Comparison of ENCODE assay signal across 33 mouse cellular contexts in the genomic region with DNA sequence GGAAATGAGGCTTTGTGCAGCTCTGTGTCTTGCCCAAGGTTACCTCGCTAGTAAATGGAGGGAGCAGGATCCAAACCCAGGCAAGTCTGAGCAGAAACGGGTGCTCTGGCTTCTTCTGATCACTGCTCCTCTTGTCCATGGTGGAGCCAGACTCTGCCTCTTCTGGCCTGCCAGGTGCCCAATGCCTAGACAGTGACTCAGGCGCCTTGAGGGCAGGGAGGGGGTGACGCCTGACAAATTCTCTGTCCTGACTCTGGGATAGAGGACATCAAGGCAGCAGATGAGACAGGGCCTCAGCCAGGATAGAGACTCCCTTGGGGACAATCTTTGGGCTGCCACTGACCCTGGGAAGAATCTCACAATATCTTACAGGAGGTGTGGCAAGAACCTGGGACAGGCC. TPM values are rescaled to one million over a fixed set of nuclear protein-coding genes. Genes with fewer than 3 reads are reported as not detected.
A peak's percentile ranks its signal among the peaks of the same experiment; 100 is the strongest.
DNase-seq lines count a peak whose midpoint lies in the region; ATAC-seq lines count a peak whose summit lies in the region.
"Had no signal": no experiment of that assay in that cellular context is flagged by ENCODE, and none has a peak within 500 bp of the region (broad histone marks: within the 10 kb centered on the region; RNA-seq: fewer than 3 reads in every experiment).

No protein-coding gene starts in this region.

- H3K4me2 ChIP-seq in liver, embryonic 13.5 days, result no peak overlapping the region
- H3K4me2 ChIP-seq in stomach, embryonic 16.5 days (ENCODE audit: low read depth, low read length), result no peak overlapping the region
- H3K4me2 ChIP-seq in heart, embryonic 12.5 days, result no peak overlapping the region
- H3K4me2 ChIP-seq: heart, embryonic 13.5 days; hindbrain, embryonic 15.5 days; kidney, embryonic 15.5 days; limb, embryonic 13.5 days; midbrain, embryonic 11.5 days; neural tube, embryonic 13.5 days had no signal

- H3K27me3 ChIP-seq in megakaryocyte, embryonic 14.5 days (replicated peaks), result no peaks in the 10 kb centered on the region
- no peaks in the 10 kb centered on the region for H3K27me3 ChIP-seq in liver, embryonic 13.5 days
- no peaks in the 10 kb centered on the region for H3K27me3 ChIP-seq in stomach, embryonic 16.5 days (ENCODE audit: control insufficient read depth, insufficient read depth, low read length)
- H3K27me3 ChIP-seq in heart, embryonic 12.5 days (replicated peaks), result no peaks in the 10 kb centered on the region; the same call in 1 of the 2 replicates
- H3K27me3 ChIP-seq: heart, embryonic 13.5 days had no signal

- peaks cover 97% of the 10 kb centered on the region for H3K4me1 ChIP-seq in megakaryocyte, embryonic 14.5 days
- peaks cover 75% of the 10 kb centered on the region for H3K4me1 ChIP-seq in liver, embryonic 13.5 days (replicated peaks)
- H3K4me1 ChIP-seq in stomach, embryonic 16.5 days (ENCODE audit: control insufficient read depth, insufficient read depth, low read length), result peaks cover 4% of the 10 kb centered on the region
- H3K4me1 ChIP-seq in heart, embryonic 12.5 days (replicated peaks), result peaks cover 14% of the 10 kb centered on the region

- peak; percentile 10 for DNase-seq in cerebellum, adult 9-11 months
- DNase-seq in cerebellum, adult 9-10 months, result no peak
- DNase-seq in liver, embryonic 13.5 days, result no peak
- DNase-seq in heart, adult 9 months (ENCODE audit: low spot score in 2 of 2), result no peak
- DNase-seq: adrenal gland, postnatal 25 days; cerebellum, postnatal 14 days; gastrocnemius, postnatal 14 days; heart, postnatal 10 days; kidney, adult 18-20 months; kidney, postnatal 25 days; lung, adult 2 months; lung, postnatal 10 days had no signal

- H3K27ac ChIP-seq in liver, embryonic 13.5 days, result peak overlapping the region; percentile 66
- peak overlapping the region; percentile 53 for H3K27ac ChIP-seq in stomach, embryonic 16.5 days (ENCODE audit: low read length)
- H3K27ac ChIP-seq in heart, embryonic 12.5 days (ENCODE audit: poor library complexity, severe bottlenecking), result no peak overlapping the region
- H3K27ac ChIP-seq: heart, embryonic 13.5 days; hindbrain, embryonic 15.5 days; kidney, embryonic 15.5 days; left cerebral cortex, adult 2 months; limb, embryonic 13.5 days; macrophage; neural tube, embryonic 13.5 days had no signal

- no peaks in the 10 kb centered on the region for H3K9me3 ChIP-seq in megakaryocyte, embryonic 14.5 days
- no peaks in the 10 kb centered on the region for H3K9me3 ChIP-seq in liver, embryonic 13.5 days (replicated peaks)
- no peaks in the 10 kb centered on the region for H3K9me3 ChIP-seq in stomach, embryonic 16.5 days (replicated peaks; ENCODE audit: control insufficient read depth, low read length)
- no peaks in the 10 kb centered on the region for H3K9me3 ChIP-seq in heart, embryonic 12.5 days (replicated peaks)
- H3K9me3 ChIP-seq: heart, embryonic 13.5 days; hindbrain, embryonic 15.5 days; kidney, embryonic 15.5 days; limb, embryonic 13.5 days; neural tube, embryonic 13.5 days had no signal

- 59% methylated on average over 4 of the region's 4 CpGs for WGBS in liver, embryonic 13.5 days (ENCODE audit: insufficient replicate concordance)
- WGBS in stomach, embryonic 16.5 days, result 75% methylated on average over 4 of the region's 4 CpGs
- WGBS in heart, embryonic 12.5 days, result 61% methylated on average over 4 of the region's 4 CpGs

- peak overlapping the region; percentile 26 for H3K4me3 ChIP-seq in megakaryocyte, embryonic 14.5 days (replicated peaks)
- H3K4me3 ChIP-seq in liver, embryonic 13.5 days (replicated peaks), result no peak overlapping the region
- H3K4me3 ChIP-seq in stomach, embryonic 16.5 days (replicated peaks; ENCODE audit: low read length), result no peak overlapping the region
- no peak overlapping the region for H3K4me3 ChIP-seq in heart, embryonic 12.5 days
- H3K4me3 ChIP-seq: heart, embryonic 13.5 days; hindbrain, embryonic 15.5 days; kidney, embryonic 15.5 days; left cerebral cortex, adult 2 months; limb, embryonic 13.5 days; neural tube, embryonic 13.5 days had no signal

- H3K36me3 ChIP-seq in megakaryocyte, embryonic 14.5 days (replicated peaks; ENCODE audit: low read length), result peaks cover 2% of the 10 kb centered on the region
- no peaks in the 10 kb centered on the region for H3K36me3 ChIP-seq in liver, embryonic 13.5 days
- H3K36me3 ChIP-seq in stomach, embryonic 16.5 days (ENCODE audit: control insufficient read depth, insufficient read depth, low read length), result no peaks in the 10 kb centered on the region
- no peaks in the 10 kb centered on the region for H3K36me3 ChIP-seq in heart, embryonic 12.5 days
- H3K36me3 ChIP-seq: heart, embryonic 13.5 days; hindbrain, embryonic 15.5 days; kidney, embryonic 15.5 days; limb, embryonic 13.5 days; neural tube, embryonic 13.5 days had no signal

- peak overlapping the region; percentile 26 for H3K9ac ChIP-seq in liver, embryonic 13.5 days
- peak overlapping the region; percentile 33; the same call in 1 of the 2 replicates for H3K9ac ChIP-seq in stomach, embryonic 16.5 days (ENCODE audit: low read length)
- H3K9ac ChIP-seq in heart, embryonic 12.5 days, result no peak overlapping the region
- H3K9ac ChIP-seq: heart, embryonic 13.5 days; hindbrain, embryonic 15.5 days; kidney, embryonic 15.5 days; limb, embryonic 13.5 days; neural tube, embryonic 13.5 days had no signal

- no peak for ATAC-seq in megakaryocyte, adult 5-6 weeks (ENCODE audit: poor library complexity, severe bottlenecking)
- ATAC-seq in liver, embryonic 13.5 days (ENCODE audit: low read depth), result no peak
- ATAC-seq in stomach, embryonic 16.5 days (ENCODE audit: insufficient read depth, low FRiP score), result no peak
- no peak for ATAC-seq in heart, embryonic 12.5 days (ENCODE audit: insufficient number of reproducible peaks, low FRiP score)
- ATAC-seq: CD4-positive, CD25-positive, alpha-beta regulatory T cell, adult 4 months; forebrain, embryonic 14.5 days; inflammation-experienced regulatory T-cells, adult 6 months had no signal

RNA-seq across cellular contexts. Expression of gene A630095N17Rik, which starts 0.7 kb away (rescaled TPM):
- not detected in 2 replicates for polyA plus RNA-seq in megakaryocyte, embryonic 14.5 days (2012; ENCODE audit: insufficient read depth, low replicate concordance)
- not detected in 2 replicates for total RNA-seq in megakaryocyte, adult 5-6 weeks (2015)
- not detected in 2 replicates for total RNA-seq in megakaryocyte, adult 5-6 weeks (2017)
- not detected in 2 replicates for polyA plus RNA-seq in liver, embryonic 13.5 days (2015; fragmentation: Nextera tagmentation; extraction: Ambion mirVana)
- polyA plus RNA-seq in stomach, embryonic 16.5 days (2015; fragmentation: Nextera tagmentation; extraction: Ambion mirVana), result not detected in 2 replicates
- not detected in 2 replicates for polyA plus RNA-seq in heart, embryonic 12.5 days (2016; fragmentation: Nextera tagmentation; extraction: Ambion mirVana)
- total RNA-seq: adrenal gland, adult 18-20 months; adrenal gland, postnatal 25 days; gastrocnemius, postnatal 14 days; heart, postnatal 10 days; layer of hippocampus, adult 18-20 months; layer of hippocampus, postnatal 10 days; left cerebral cortex, adult 2 months; left cerebral cortex, postnatal 25 days; midbrain, postnatal 0 days had no signal
- polyA plus RNA-seq: CD4-positive, CD25-positive, alpha-beta regulatory T cell, adult 4 months; cortical plate, adult 2 months; forebrain, embryonic 14.5 days; heart, embryonic 13.5 days; hindbrain, embryonic 15.5 days; inflammation-experienced regulatory T-cells, adult 6 months; kidney, embryonic 15.5 days; limb, embryonic 13.5 days; lung, adult 2 months; macrophage; midbrain, embryonic 11.5 days; midbrain, postnatal 0 days; neural tube, embryonic 13.5 days had no signal

RNA-seq across cellular contexts. Expression of gene Dnajb2, which starts 5.0 kb away (rescaled TPM):
- 97.0 and 100 TPM in 2 replicates for polyA plus RNA-seq in megakaryocyte, embryonic 14.5 days (2012; ENCODE audit: insufficient read depth, low replicate concordance)
- total RNA-seq in megakaryocyte, adult 5-6 weeks (2015), result 1.9 and 2.6 TPM in 2 replicates
- total RNA-seq in megakaryocyte, adult 5-6 weeks (2017), result 5.9 and 7.3 TPM in 2 replicates
- polyA plus RNA-seq in liver, embryonic 13.5 days (2015; fragmentation: Nextera tagmentation; extraction: Ambion mirVana), result 31.2 and 34.7 TPM in 2 replicates
- 31.3 and 32.3 TPM in 2 replicates for polyA plus RNA-seq in stomach, embryonic 16.5 days (2015; fragmentation: Nextera tagmentation; extraction: Ambion mirVana)
- polyA plus RNA-seq in heart, embryonic 12.5 days (2016; fragmentation: Nextera tagmentation; extraction: Ambion mirVana), result 34.5 and 37.5 TPM in 2 replicates

RNA-seq across cellular contexts. Expression of gene Tuba4a, which starts 11.6 kb away (rescaled TPM):
- 283 and 585 TPM in 2 replicates for polyA plus RNA-seq in megakaryocyte, embryonic 14.5 days (2012; ENCODE audit: insufficient read depth, low replicate concordance)
- 373 and 391 TPM in 2 replicates for total RNA-seq in megakaryocyte, adult 5-6 weeks (2015)
- 160 and 168 TPM in 2 replicates for total RNA-seq in megakaryocyte, adult 5-6 weeks (2017)
- polyA plus RNA-seq in liver, embryonic 13.5 days (2015; fragmentation: Nextera tagmentation; extraction: Ambion mirVana), result 456 and 508 TPM in 2 replicates
- polyA plus RNA-seq in stomach, embryonic 16.5 days (2015; fragmentation: Nextera tagmentation; extraction: Ambion mirVana), result 184 and 218 TPM in 2 replicates
- polyA plus RNA-seq in heart, embryonic 12.5 days (2016; fragmentation: Nextera tagmentation; extraction: Ambion mirVana), result 34.1 and 38.0 TPM in 2 replicates

RNA-seq across cellular contexts. Expression of gene Stk16, which starts 20.6 kb away (rescaled TPM):
- 195 and 221 TPM in 2 replicates for polyA plus RNA-seq in megakaryocyte, embryonic 14.5 days (2012; ENCODE audit: insufficient read depth, low replicate concordance)
- 99.9 and 101 TPM in 2 replicates for total RNA-seq in megakaryocyte, adult 5-6 weeks (2015)
- total RNA-seq in megakaryocyte, adult 5-6 weeks (2017), result 71.1 and 84.6 TPM in 2 replicates
- polyA plus RNA-seq in liver, embryonic 13.5 days (2015; fragmentation: Nextera tagmentation; extraction: Ambion mirVana), result 90.7 and 90.8 TPM in 2 replicates
- 109 and 115 TPM in 2 replicates for polyA plus RNA-seq in stomach, embryonic 16.5 days (2015; fragmentation: Nextera tagmentation; extraction: Ambion mirVana)
- polyA plus RNA-seq in heart, embryonic 12.5 days (2016; fragmentation: Nextera tagmentation; extraction: Ambion mirVana), result 78.0 and 83.1 TPM in 2 replicates

RNA-seq across cellular contexts. Expression of gene Glb1l, which starts 20.6 kb away (rescaled TPM):
- 0.47 and 1.1 TPM in 2 replicates for polyA plus RNA-seq in megakaryocyte, embryonic 14.5 days (2012; ENCODE audit: insufficient read depth, low replicate concordance)
- total RNA-seq in megakaryocyte, adult 5-6 weeks (2015), result 7.5 and 8.2 TPM in 2 replicates
- total RNA-seq in megakaryocyte, adult 5-6 weeks (2017), result 6.7 and 12.2 TPM in 2 replicates
- 3.8 and 5.0 TPM in 2 replicates for polyA plus RNA-seq in liver, embryonic 13.5 days (2015; fragmentation: Nextera tagmentation; extraction: Ambion mirVana)
- 18.2 and 20.1 TPM in 2 replicates for polyA plus RNA-seq in stomach, embryonic 16.5 days (2015; fragmentation: Nextera tagmentation; extraction: Ambion mirVana)
- 9.6 and 11.1 TPM in 2 replicates for polyA plus RNA-seq in heart, embryonic 12.5 days (2016; fragmentation: Nextera tagmentation; extraction: Ambion mirVana)
